Mouse (Mus musculus): Measurements from ENCODE around the gene Ifitm10. TPM values are rescaled to one million over a fixed set of nuclear protein-coding genes. Genes with fewer than 3 reads are reported as not detected.
A peak's percentile ranks its signal among the peaks of the same experiment; 100 is the strongest.

Ifitm10 gene
- polyA plus RNA-seq, 1 experiment from 2014 or later = 0.97 TPM

- DNase-seq (ENCODE audit: low spot score) (no peak), ATAC-seq (replicated peaks; ENCODE audit: insufficient number of reproducible peaks, low FRiP score, low TSS enrichment, low read depth) (no peak)
- Histone ChIP-seq H3K27ac (replicated peaks; ENCODE audit: low read depth, low read length) (no peak overlapping the region), H3K36me3 (replicated peaks; ENCODE audit: control insufficient read depth, insufficient read depth, low read depth, low read length) (no peaks in the 10 kb centered on the region), H3K4me1 (ENCODE audit: control insufficient read depth, insufficient read depth, low read length) (no peaks in the 10 kb centered on the region), H3K9me3 (replicated peaks; ENCODE audit: control insufficient read depth, low read length) (no peaks in the 10 kb centered on the region), H3K4me2 (ENCODE audit: low read depth, low read length) (no peak overlapping the region), H3K27me3 (ENCODE audit: control insufficient read depth, insufficient read depth, low read length) (no peaks in the 10 kb centered on the region), H3K4me3 (ENCODE audit: low read depth, low read length) (no peak overlapping the region), H3K9ac (replicated peaks; ENCODE audit: low read length) (no peak overlapping the region)
- 81% methylated on average over 3 of the region's 3 CpGs for WGBS
These were observed 16.0 kb downstream of the Ifitm10 start for GRCm38 (mm10) chr7:142357566-142357965.

- Histone ChIP-seq H3K27me3 (ENCODE audit: control insufficient read depth, insufficient read depth, low read length) (no peaks in the 10 kb centered on the region), H3K4me3 (ENCODE audit: low read depth, low read length) (no peak overlapping the region), H3K9me3 (replicated peaks; ENCODE audit: control insufficient read depth, low read length) (no peaks in the 10 kb centered on the region), H3K4me1 (ENCODE audit: control insufficient read depth, insufficient read depth, low read length) (no peaks in the 10 kb centered on the region; the same call in 1 of the 2 replicates), H3K4me2 (ENCODE audit: low read depth, low read length) (no peak overlapping the region), H3K36me3 (replicated peaks; ENCODE audit: control insufficient read depth, insufficient read depth, low read depth, low read length) (no peaks in the 10 kb centered on the region), H3K9ac (replicated peaks; ENCODE audit: low read length) (no peak overlapping the region), H3K27ac (replicated peaks; ENCODE audit: low read depth, low read length) (no peak overlapping the region)
- DNase-seq (ENCODE audit: low spot score) (no peak), ATAC-seq (replicated peaks; ENCODE audit: insufficient number of reproducible peaks, low FRiP score, low TSS enrichment, low read depth) (no peak)
- 68% methylated on average over 8 of the region's 8 CpGs for WGBS
These were observed 18.8 kb downstream of the Ifitm10 start for GRCm38 (mm10) chr7:142354661-142355233.

GRCm38 (mm10) chr7:142353854-142354253, 19.7 kb downstream of the Ifitm10 start:
- no peak for DNase-seq (ENCODE audit: low spot score)
- Histone ChIP-seq H3K27me3 (ENCODE audit: control insufficient read depth, insufficient read depth, low read length) (no peaks in the 10 kb centered on the region), H3K36me3 (replicated peaks; ENCODE audit: control insufficient read depth, insufficient read depth, low read depth, low read length) (no peaks in the 10 kb centered on the region)

GRCm38 (mm10) chr7:142351569-142351968, 22.0 kb downstream of the Ifitm10 start:
- ATAC-seq (replicated peaks; ENCODE audit: insufficient number of reproducible peaks, low FRiP score, low TSS enrichment, low read depth) (no peak), DNase-seq (ENCODE audit: low spot score) (no peak)
- H3K4me3 ChIP-seq (ENCODE audit: low read depth, low read length) = no peak overlapping the region
- H3K9me3 ChIP-seq (replicated peaks; ENCODE audit: control insufficient read depth, low read length) = no peaks in the 10 kb centered on the region
- H3K9ac ChIP-seq (replicated peaks; ENCODE audit: low read length) = no peak overlapping the region
- no peak overlapping the region for H3K27ac ChIP-seq (replicated peaks; ENCODE audit: low read depth, low read length)
- WGBS = 79% methylated on average over 5 of the region's 5 CpGs
- H3K4me2 ChIP-seq (ENCODE audit: low read depth, low read length) = no peak overlapping the region
- H3K4me1 ChIP-seq (ENCODE audit: control insufficient read depth, insufficient read depth, low read length) = no peaks in the 10 kb centered on the region; the same call in none of the 2 replicates
- no peaks in the 10 kb centered on the region for H3K36me3 ChIP-seq (replicated peaks; ENCODE audit: control insufficient read depth, insufficient read depth, low read depth, low read length)
- no peaks in the 10 kb centered on the region for H3K27me3 ChIP-seq (ENCODE audit: control insufficient read depth, insufficient read depth, low read length)

More at GRCm38 (mm10) chr7:142353854-142354253, 19.7 kb downstream of the Ifitm10 start:
- Histone ChIP-seq H3K27ac (replicated peaks; ENCODE audit: low read depth, low read length) (no peak overlapping the region), H3K4me3 (ENCODE audit: low read depth, low read length) (no peak overlapping the region), H3K9me3 (replicated peaks; ENCODE audit: control insufficient read depth, low read length) (no peaks in the 10 kb centered on the region), H3K4me1 (ENCODE audit: control insufficient read depth, insufficient read depth, low read length) (no peaks in the 10 kb centered on the region; the same call in none of the 2 replicates), H3K9ac (replicated peaks; ENCODE audit: low read length) (no peak overlapping the region), H3K4me2 (ENCODE audit: low read depth, low read length) (no peak overlapping the region)
- no peak for ATAC-seq (replicated peaks; ENCODE audit: insufficient number of reproducible peaks, low FRiP score, low TSS enrichment, low read depth)
- 75% methylated on average over 5 of the region's 5 CpGs for WGBS

GRCm38 (mm10) chr7:142349308-142349961, 24.1 kb downstream of the Ifitm10 start:
- ATAC-seq (replicated peaks; ENCODE audit: insufficient number of reproducible peaks, low FRiP score, low TSS enrichment, low read depth) = peak; percentile 34; the same call in 1 of the 2 replicates
- no peaks in the 10 kb centered on the region for H3K36me3 ChIP-seq (replicated peaks; ENCODE audit: control insufficient read depth, insufficient read depth, low read depth, low read length)
- H3K4me2 ChIP-seq (ENCODE audit: low read depth, low read length) = no peak overlapping the region
- H3K4me3 ChIP-seq (ENCODE audit: low read depth, low read length) = no peak overlapping the region
- H3K27ac ChIP-seq (replicated peaks; ENCODE audit: low read depth, low read length) = 0 out of 2 replicates have a peak overlapping the region, but pooled peaks have one; percentile 9
- no peak overlapping the region; the same call in 1 of the 2 replicates for H3K9ac ChIP-seq (replicated peaks; ENCODE audit: low read length)
- 29% methylated on average over 9 of the region's 9 CpGs for WGBS
- no peaks in the 10 kb centered on the region for H3K27me3 ChIP-seq (ENCODE audit: control insufficient read depth, insufficient read depth, low read length)
- H3K4me1 ChIP-seq (ENCODE audit: control insufficient read depth, insufficient read depth, low read length) = no peaks in the 10 kb centered on the region; the same call in none of the 2 replicates
- H3K9me3 ChIP-seq (replicated peaks; ENCODE audit: control insufficient read depth, low read length) = no peaks in the 10 kb centered on the region
- peak; percentile 48 for DNase-seq (ENCODE audit: low spot score)

DNA sequence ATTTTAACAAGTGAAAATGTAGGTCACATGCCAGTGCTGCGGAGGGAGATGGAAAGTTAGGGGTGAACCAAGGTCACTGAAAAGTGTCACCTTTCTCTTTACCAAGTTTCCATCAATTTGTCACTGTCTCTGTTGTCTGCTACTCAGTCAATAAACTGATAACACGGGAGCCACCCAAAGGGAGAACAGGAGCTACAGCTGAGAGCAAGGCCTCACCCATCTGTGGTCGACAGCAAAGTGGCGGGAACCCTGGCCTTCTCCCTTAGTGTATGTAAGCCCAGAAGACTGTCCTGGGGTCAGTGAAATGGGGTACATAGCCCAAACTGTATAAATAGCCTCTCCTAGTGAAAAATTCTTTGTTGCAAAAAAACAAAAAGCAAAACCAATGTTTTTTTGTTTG, 26.0 kb downstream of the Ifitm10 start:
- Histone ChIP-seq H3K27me3 (ENCODE audit: control insufficient read depth, insufficient read depth, low read length) (no peaks in the 10 kb centered on the region), H3K9ac (replicated peaks; ENCODE audit: low read length) (no peak overlapping the region), H3K4me1 (ENCODE audit: control insufficient read depth, insufficient read depth, low read length) (no peaks in the 10 kb centered on the region; the same call in none of the 2 replicates), H3K9me3 (replicated peaks; ENCODE audit: control insufficient read depth, low read length) (no peaks in the 10 kb centered on the region), H3K27ac (replicated peaks; ENCODE audit: low read depth, low read length) (no peak overlapping the region), H3K36me3 (replicated peaks; ENCODE audit: control insufficient read depth, insufficient read depth, low read depth, low read length) (no peaks in the 10 kb centered on the region), H3K4me2 (ENCODE audit: low read depth, low read length) (no peak overlapping the region), H3K4me3 (ENCODE audit: low read depth, low read length) (no peak overlapping the region)
- DNase-seq (ENCODE audit: low spot score) (no peak), ATAC-seq (replicated peaks; ENCODE audit: insufficient number of reproducible peaks, low FRiP score, low TSS enrichment, low read depth) (no peak)
- WGBS = 77% methylated on average over 4 of the region's 4 CpGs

- Histone ChIP-seq H3K9me3 (replicated peaks; ENCODE audit: control insufficient read depth, low read length) (no peaks in the 10 kb centered on the region), H3K4me1 (ENCODE audit: control insufficient read depth, insufficient read depth, low read length) (no peaks in the 10 kb centered on the region), H3K4me3 (ENCODE audit: low read depth, low read length) (no peak overlapping the region), H3K27ac (replicated peaks; ENCODE audit: low read depth, low read length) (no peak overlapping the region), H3K4me2 (ENCODE audit: low read depth, low read length) (no peak overlapping the region), H3K36me3 (replicated peaks; ENCODE audit: control insufficient read depth, insufficient read depth, low read depth, low read length) (no peaks in the 10 kb centered on the region), H3K27me3 (ENCODE audit: control insufficient read depth, insufficient read depth, low read length) (no peaks in the 10 kb centered on the region), H3K9ac (replicated peaks; ENCODE audit: low read length) (no peak overlapping the region)
- DNase-seq (ENCODE audit: low spot score) = no peak
- 0 out of 2 replicates have a peak, but pooled peaks have one; percentile 34 for ATAC-seq (replicated peaks; ENCODE audit: insufficient number of reproducible peaks, low FRiP score, low TSS enrichment, low read depth)
- 77% methylated on average over 3 of the region's 3 CpGs for WGBS
These were observed 31.3 kb downstream of the Ifitm10 start for GRCm38 (mm10) chr7:142342247-142342640.

DNA sequence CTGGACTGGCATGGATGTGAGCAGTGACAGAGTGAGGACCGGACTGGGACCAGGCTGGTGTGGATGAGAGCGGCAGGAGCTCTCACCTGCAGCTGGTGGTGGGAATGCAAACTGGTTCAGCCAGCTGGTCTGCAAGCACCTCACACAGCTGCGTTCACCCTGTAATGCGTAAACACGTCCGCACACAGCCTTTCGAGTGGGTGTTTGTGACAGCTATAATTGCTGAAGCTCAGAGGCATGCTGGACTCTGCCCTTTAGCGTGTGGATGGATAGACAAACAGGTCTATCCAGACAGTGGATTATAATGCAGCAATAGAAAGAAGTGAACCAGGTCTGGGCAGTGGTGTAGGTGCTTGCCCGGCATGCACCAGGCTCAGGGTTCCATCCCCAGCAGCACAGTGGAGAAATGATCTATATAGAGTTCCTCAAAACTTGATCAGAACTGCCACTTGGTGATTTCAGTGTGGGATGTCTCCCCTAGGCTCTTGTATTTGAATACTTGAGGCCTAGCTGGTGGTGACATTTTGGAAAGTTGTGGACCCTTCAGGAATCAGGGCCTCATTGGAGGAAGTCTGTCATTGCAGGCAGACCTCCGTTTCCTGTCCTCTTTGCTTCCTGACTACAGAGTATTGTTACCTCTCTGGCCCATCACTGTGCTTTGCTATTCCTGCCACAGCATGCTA, 31.8 kb downstream of the Ifitm10 start:
- no peak overlapping the region for H3K27ac ChIP-seq (replicated peaks; ENCODE audit: low read depth, low read length)
- H3K36me3 ChIP-seq (replicated peaks; ENCODE audit: control insufficient read depth, insufficient read depth, low read depth, low read length) = no peaks in the 10 kb centered on the region
- ATAC-seq (replicated peaks; ENCODE audit: insufficient number of reproducible peaks, low FRiP score, low TSS enrichment, low read depth) = no peak
- no peak for DNase-seq (ENCODE audit: low spot score)
- H3K27me3 ChIP-seq (ENCODE audit: control insufficient read depth, insufficient read depth, low read length) = no peaks in the 10 kb centered on the region
- H3K9me3 ChIP-seq (replicated peaks; ENCODE audit: control insufficient read depth, low read length) = no peaks in the 10 kb centered on the region
- no peaks in the 10 kb centered on the region for H3K4me1 ChIP-seq (ENCODE audit: control insufficient read depth, insufficient read depth, low read length)
- 68% methylated on average over 10 of the region's 10 CpGs for WGBS
- no peak overlapping the region for H3K9ac ChIP-seq (replicated peaks; ENCODE audit: low read length)
- no peak overlapping the region for H3K4me2 ChIP-seq (ENCODE audit: low read depth, low read length)
- no peak overlapping the region for H3K4me3 ChIP-seq (ENCODE audit: low read depth, low read length)

All from embryonic facial prominence, embryonic 11.5 days (tissue).